ENCODE assay signal across 20 mouse cellular contexts in the genomic region with DNA sequence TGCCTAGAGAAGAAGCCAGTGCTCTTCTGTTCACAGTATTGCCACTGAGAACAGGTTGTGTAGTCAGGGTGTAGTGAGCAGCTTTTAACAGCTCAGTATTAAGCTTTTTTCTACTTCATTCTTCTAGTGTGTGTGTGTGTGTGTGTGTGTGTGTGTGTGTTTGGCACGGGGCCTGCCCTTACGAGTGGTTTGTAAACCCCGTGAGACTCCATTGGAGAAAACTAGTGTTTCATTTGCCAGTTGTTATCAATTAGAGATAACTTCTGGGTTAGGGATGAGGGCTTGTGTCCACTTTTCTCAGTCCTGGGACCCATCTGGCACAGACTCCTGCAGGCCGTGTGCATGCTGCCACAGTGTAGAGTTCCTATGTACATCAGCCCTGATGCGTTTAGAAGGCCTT.
DNase-seq lines count a peak whose midpoint lies in the region; ATAC-seq lines count a peak whose summit lies in the region.
"Had no signal": no experiment of that assay in that cellular context is flagged by ENCODE, and none has a peak within 500 bp of the region (broad histone marks: within the 10 kb centered on the region; RNA-seq: fewer than 3 reads in every experiment).

No protein-coding gene starts in this region.

- 71% methylated on average over 5 of the region's 5 CpGs for WGBS in hindbrain, embryonic 10.5 days
- 61% methylated on average over 5 of the region's 5 CpGs for WGBS in hindbrain, embryonic 14.5 days

- peaks cover 28% of the 10 kb centered on the region for H3K36me3 ChIP-seq in hindbrain, embryonic 10.5 days
- H3K36me3 ChIP-seq in hindbrain, embryonic 14.5 days (replicated peaks; ENCODE audit: control insufficient read depth, insufficient read depth): no peaks in the 10 kb centered on the region
- H3K36me3 ChIP-seq: intestine, embryonic 15.5 days; midbrain, embryonic 15.5 days had no signal

- H3K4me3 ChIP-seq in hindbrain, embryonic 10.5 days: no peak overlapping the region
- no peak overlapping the region for H3K4me3 ChIP-seq in hindbrain, embryonic 14.5 days (replicated peaks; ENCODE audit: low read length)
- H3K4me3 ChIP-seq: forebrain, embryonic 13.5 days; intestine, embryonic 15.5 days; limb, embryonic 13.5 days; midbrain, embryonic 15.5 days; myocyte; stomach, embryonic 15.5 days had no signal

- H3K9ac ChIP-seq in hindbrain, embryonic 14.5 days: no peak overlapping the region
- H3K9ac ChIP-seq: forebrain, embryonic 13.5 days; intestine, embryonic 15.5 days; limb, embryonic 13.5 days; midbrain, embryonic 15.5 days; stomach, embryonic 15.5 days had no signal

- ATAC-seq in hindbrain, embryonic 14.5 days (ENCODE audit: low FRiP score): no peak
- ATAC-seq: forebrain, embryonic 13.5 days; intestine, embryonic 15.5 days; lung, postnatal 0 days; midbrain, embryonic 15.5 days had no signal

- no peaks in the 10 kb centered on the region for H3K9me3 ChIP-seq in hindbrain, embryonic 10.5 days
- no peaks in the 10 kb centered on the region for H3K9me3 ChIP-seq in hindbrain, embryonic 14.5 days (ENCODE audit: control insufficient read depth, low read length)
- H3K9me3 ChIP-seq: forebrain, embryonic 13.5 days; intestine, embryonic 15.5 days; limb, embryonic 13.5 days; midbrain, embryonic 15.5 days; stomach, embryonic 15.5 days had no signal

- H3K27me3 ChIP-seq in hindbrain, embryonic 10.5 days (ENCODE audit: insufficient read depth, poor library complexity, severe bottlenecking): no peaks in the 10 kb centered on the region
- H3K27me3 ChIP-seq in hindbrain, embryonic 14.5 days (ENCODE audit: control insufficient read depth, insufficient read depth, low read length): no peaks in the 10 kb centered on the region
- H3K27me3 ChIP-seq: forebrain, embryonic 13.5 days; intestine, embryonic 15.5 days; limb, embryonic 13.5 days; midbrain, embryonic 15.5 days; stomach, embryonic 15.5 days had no signal

- intact Hi-C loops in heart, postnatal 25 days (cut with DNase I): no loop called here

- H3K4me1 ChIP-seq in hindbrain, embryonic 10.5 days (replicated peaks): peaks cover 24% of the 10 kb centered on the region
- H3K4me1 ChIP-seq in hindbrain, embryonic 14.5 days (replicated peaks; ENCODE audit: control insufficient read depth, insufficient read depth, low read length): peaks cover 17% of the 10 kb centered on the region
- H3K4me1 ChIP-seq: stomach, embryonic 15.5 days had no signal

- DNase-seq in heart, adult 11 months: peak; percentile 92
- DNase-seq in heart, postnatal 25 days (ENCODE audit: low spot score): no peak
- DNase-seq in hindbrain, embryonic 10.5 days (ENCODE audit: low spot score): no peak
- DNase-seq in hindbrain, embryonic 14.5 days (ENCODE audit: low spot score): no peak
- DNase-seq in lung, postnatal 10 days: peak; percentile 25
- no peak for DNase-seq in lung, postnatal 4 days
- no peak for DNase-seq in left cerebral cortex, adult 8-10 months (ENCODE audit: low spot score in 2 of 2)
- DNase-seq: B cell, adult 2 months; cerebellum, adult 2 months; cerebellum, postnatal 36 days; gastrocnemius, postnatal 14 days; right cerebral cortex, postnatal 25 days; thymus, adult 18-20 months had no signal

- H3K27ac ChIP-seq in hindbrain, embryonic 10.5 days: peak overlapping the region; percentile 50; the same call in 1 of the 2 replicates
- no peak overlapping the region for H3K27ac ChIP-seq in hindbrain, embryonic 14.5 days
- H3K27ac ChIP-seq: forebrain, embryonic 13.5 days; intestine, embryonic 15.5 days; limb, embryonic 13.5 days; midbrain, embryonic 15.5 days; stomach, embryonic 15.5 days had no signal

- no peak overlapping the region for H3K4me2 ChIP-seq in hindbrain, embryonic 14.5 days (replicated peaks)
- H3K4me2 ChIP-seq: forebrain, embryonic 13.5 days; intestine, embryonic 15.5 days; limb, embryonic 13.5 days; midbrain, embryonic 15.5 days; stomach, embryonic 15.5 days had no signal

Comparison
In these comparisons a context has a peak if more than half of its experiments do, and no peak if none do; other contexts are left out.
1. DNase-seq: peak in heart, adult 11 months (single experiment) and lung, postnatal 10 days (single experiment); none in heart, postnatal 25 days (single experiment), hindbrain, embryonic 10.5 days (single experiment), hindbrain, embryonic 14.5 days (single experiment), lung, postnatal 4 days (0 of 2) and left cerebral cortex, adult 8-10 months (0 of 2).